Mouse (Mus musculus): ENCODE data around the gene Babam1.
A peak's percentile ranks its signal among the peaks of the same experiment; 100 is the strongest.
"Not testable (repeated sequence)": the region's sequence is repeated elsewhere in the genome, so short reads cannot be mapped to it uniquely, and the experiment has no call there.

Gene Babam1

GRCm38 (mm10) chr8:71407441-71407840, 10.8 kb downstream of the Babam1 start:
- DNase-seq = no peak

- no peak for DNase-seq
Observed at GRCm38 (mm10) chr8:71408231-71408630, 11.6 kb downstream of the Babam1 start.

GRCm38 (mm10) chr8:71411535-71412273, 15.0 kb downstream of the Babam1 start:
- no peak for DNase-seq

DNA sequence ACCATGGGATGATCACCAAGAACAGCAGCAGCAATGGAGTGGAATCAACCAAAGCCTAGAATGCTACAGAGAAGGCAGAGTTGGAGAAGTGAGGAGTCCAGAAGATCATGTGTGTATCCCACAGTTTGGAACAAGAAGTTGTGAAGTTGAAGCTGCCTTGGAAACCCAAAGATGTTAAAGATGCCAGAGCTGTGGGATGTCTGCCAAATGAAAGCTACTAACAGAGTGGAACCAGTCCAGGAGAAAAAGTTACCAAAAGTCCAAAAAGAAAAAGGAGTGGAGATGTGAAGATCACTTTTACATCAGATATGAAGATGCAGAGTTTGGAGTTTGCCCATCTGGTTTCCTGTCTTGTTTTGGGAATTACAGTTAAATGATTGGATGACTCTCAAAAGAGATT, 25.5 kb downstream of the Babam1 start:
- DNase-seq = no peak

GRCm38 (mm10) chr8:71432935-71433334, 36.3 kb downstream of the Babam1 start:
- DNase-seq = not testable (repeated sequence)

DNA sequence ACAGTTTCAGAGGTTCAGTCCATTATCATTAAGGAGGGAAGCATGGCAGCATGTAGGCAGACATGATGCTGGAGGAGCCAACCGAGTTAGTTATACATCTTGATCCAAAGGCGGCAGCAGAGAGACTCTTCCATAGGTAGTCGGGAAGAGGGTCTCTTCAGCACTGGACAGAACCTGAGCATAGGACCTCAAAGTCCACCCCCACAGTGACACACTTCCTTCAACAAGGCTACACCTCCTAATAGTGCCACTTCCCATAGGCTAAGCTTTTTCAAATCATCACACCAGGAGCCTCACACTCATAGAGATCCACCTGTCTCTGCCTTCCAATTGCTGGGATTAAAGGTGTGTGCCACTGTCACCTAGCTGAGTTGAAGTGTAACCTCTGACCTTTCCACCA, 40.4 kb downstream of the Babam1 start:
- DNase-seq = no peak

GRCm38 (mm10) chr8:71441404-71441803, 44.7 kb downstream of the Babam1 start:
- DNase-seq = peak; percentile 74

GRCm38 (mm10) chr8:71445096-71445495, 48.4 kb downstream of the Babam1 start:
- no peak for DNase-seq

DNA sequence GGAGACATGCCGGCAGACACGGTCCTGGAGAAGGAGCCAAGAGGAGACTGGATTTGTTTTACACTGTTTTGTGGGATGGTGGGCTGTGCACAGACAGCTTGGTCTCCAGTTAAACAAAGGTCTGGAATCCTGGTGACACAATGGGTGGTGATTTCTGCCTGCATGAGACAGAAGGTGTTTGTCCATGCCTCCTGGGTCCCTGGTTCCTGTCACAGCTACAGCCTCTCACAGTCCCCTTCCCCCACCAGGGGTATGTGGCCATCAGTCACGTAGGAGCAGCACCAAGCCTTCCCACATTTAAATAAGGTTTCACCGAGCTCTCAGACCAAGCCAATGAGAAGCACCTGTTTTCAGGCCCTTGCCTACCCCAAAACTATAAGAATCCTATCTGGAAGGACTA, 54.7 kb downstream of the Babam1 start:
- DNase-seq = no peak

- DNase-seq = no peak
Observed at GRCm38 (mm10) chr8:71451777-71452176, 55.1 kb downstream of the Babam1 start.

- DNase-seq = no peak
Observed at GRCm38 (mm10) chr8:71452669-71453068, 56.0 kb downstream of the Babam1 start.
